Mouse (Mus musculus): ENCODE data around the gene Astl. TPM values are rescaled to one million over a fixed set of nuclear protein-coding genes. Genes with fewer than 3 reads are reported as not detected.

Gene Astl
- polyA plus RNA-seq, 1 experiment from 2014 or later, result not detected

- no peaks in the 10 kb centered on the region for H3K27me3 ChIP-seq
- ChIA-PET POLR2A (no interaction called here), CTCF (interaction anchor here (1.2 to 1.4 kb wide), 2 partner anchors 12 to 18 kb away, joined by 3 to 5 read pairs; partner anchors contain the start of gene Adra2b)
- DNase-seq (ENCODE audit: low read depth, low spot score) (no peak), ATAC-seq (no peak)
- in situ Hi-C loops (cut with MboI; ENCODE audit: low pct_unique_long_range_greater_than_20kb), result no loop called here
- no peak for TF ChIP-seq CTCF (IDR thresholded peaks at IDR 0.05)
Observed at GRCm38 (mm10) chr2:127375087-127375486, 36.6 kb downstream of the Astl start.

- no peak for TF ChIP-seq CTCF (IDR thresholded peaks at IDR 0.05)
- ChIA-PET POLR2A (no interaction called here), CTCF (interaction anchor here (0.8 to 1.2 kb wide), 3 partner anchors 8 to 24 kb away, joined by 3 to 5 read pairs (median 3); partner anchors contain the start of gene Adra2b)
- DNase-seq (ENCODE audit: low read depth, low spot score) (no peak), ATAC-seq (no peak)
- in situ Hi-C loops (cut with MboI; ENCODE audit: low pct_unique_long_range_greater_than_20kb), result no loop called here
- H3K27me3 ChIP-seq, result no peaks in the 10 kb centered on the region
Observed at GRCm38 (mm10) chr2:127375759-127376341, 37.4 kb downstream of the Astl start.

DNA sequence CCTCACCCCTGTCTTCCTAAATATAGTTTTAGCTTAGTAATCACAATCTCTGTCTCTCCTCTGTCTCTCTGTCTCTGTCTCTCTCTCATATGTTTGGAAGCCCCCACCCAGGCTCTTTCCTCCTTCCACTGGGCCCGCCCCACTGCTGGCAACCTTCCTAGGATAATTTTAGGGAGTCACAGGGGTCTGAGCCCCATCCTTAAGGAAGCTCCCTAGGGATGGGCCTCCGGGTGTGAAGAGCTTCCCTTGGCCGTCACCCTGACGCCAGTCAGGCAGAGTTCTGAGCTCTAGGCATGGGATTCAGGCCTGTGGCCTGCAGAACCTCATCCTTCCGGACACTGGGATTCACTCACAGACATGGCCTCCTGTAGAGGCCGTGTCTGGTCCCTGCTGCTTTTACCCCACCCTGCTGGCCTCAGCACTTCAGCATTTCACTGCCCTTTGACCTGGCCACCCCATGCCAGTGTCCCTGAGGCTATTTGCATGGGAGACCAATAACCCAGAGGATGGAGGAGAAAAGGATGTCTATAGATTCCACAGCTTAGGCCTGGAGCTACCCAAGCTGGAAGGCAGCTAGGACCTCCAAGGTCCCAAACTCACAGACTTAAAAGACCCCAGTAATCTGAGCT lies 38.1 kb downstream of the Astl start:
- CTCF ChIA-PET, result interaction anchor here (0.8 to 1.2 kb wide), 3 partner anchors 9 to 23 kb away, joined by 3 to 5 read pairs (median 3); partner anchors contain the start of gene Adra2b
- in situ Hi-C loops (cut with MboI; ENCODE audit: low pct_unique_long_range_greater_than_20kb), result no loop called here
- no peak for ATAC-seq

GRCm38 (mm10) chr2:127377942-127378610 lies 39.6 kb downstream of the Astl start:
- no peak for DNase-seq (ENCODE audit: low read depth, low spot score)
- in situ Hi-C loops (cut with MboI; ENCODE audit: low pct_unique_long_range_greater_than_20kb), result no loop called here

More for the DNA sequence above, 38.1 kb downstream of the Astl start:
- H3K27me3 ChIP-seq, result no peaks in the 10 kb centered on the region
- no peak for TF ChIP-seq CTCF (IDR thresholded peaks at IDR 0.05)
- POLR2A ChIA-PET, result interaction anchor here (0.6 kb wide), 1 partner anchor 9 kb away, joined by 3 read pairs; no protein-coding TSS in a partner anchor
- DNase-seq (ENCODE audit: low read depth, low spot score), result no peak

DNA sequence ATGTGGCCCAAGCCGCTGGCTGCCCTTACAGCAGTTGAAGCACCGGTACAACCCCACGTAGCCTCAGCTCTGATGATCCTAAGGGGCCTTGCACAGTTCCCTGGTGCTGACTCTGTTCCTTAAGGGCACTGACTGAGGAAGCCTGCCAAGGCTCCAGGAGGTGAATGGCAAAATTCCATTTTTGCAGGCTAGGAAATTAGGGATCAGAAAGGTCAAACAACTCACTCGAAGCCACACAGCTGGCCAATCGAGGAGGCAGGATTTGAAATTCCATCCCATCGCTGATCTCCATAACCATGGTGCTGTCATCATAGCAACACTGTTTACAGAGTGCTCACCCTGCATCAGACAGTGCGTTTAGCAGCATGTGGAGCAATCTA lies 40.2 kb downstream of the Astl start:
- DNase-seq (ENCODE audit: low read depth, low spot score) (peak; percentile 22), ATAC-seq (no peak)
- in situ Hi-C loops (cut with MboI; ENCODE audit: low pct_unique_long_range_greater_than_20kb), result no loop called here
- no peak for TF ChIP-seq CTCF (IDR thresholded peaks at IDR 0.05)
- H3K27me3 ChIP-seq, result no peaks in the 10 kb centered on the region
- ChIA-PET POLR2A (no interaction called here), CTCF (no interaction called here)

More at GRCm38 (mm10) chr2:127377942-127378610, 39.6 kb downstream of the Astl start:
- no peak for TF ChIP-seq CTCF (IDR thresholded peaks at IDR 0.05)
- POLR2A ChIA-PET, result no interaction called here
- no peaks in the 10 kb centered on the region for H3K27me3 ChIP-seq
- CTCF ChIA-PET, result interaction anchor here (0.8 kb wide), 1 partner anchor 15 kb away, joined by 4 read pairs; the partner anchor contains the start of gene Adra2b
- no peak for ATAC-seq

- no peaks in the 10 kb centered on the region for H3K27me3 ChIP-seq
- DNase-seq (ENCODE audit: low read depth, low spot score) (no peak), ATAC-seq (no peak)
- CTCF ChIA-PET, result no interaction called here
- POLR2A ChIA-PET, result no interaction called here
- in situ Hi-C loops (cut with MboI; ENCODE audit: low pct_unique_long_range_greater_than_20kb), result no loop called here
- no peak for TF ChIP-seq CTCF (IDR thresholded peaks at IDR 0.05)
Observed at GRCm38 (mm10) chr2:127379250-127379649, 40.8 kb downstream of the Astl start.

DNA sequence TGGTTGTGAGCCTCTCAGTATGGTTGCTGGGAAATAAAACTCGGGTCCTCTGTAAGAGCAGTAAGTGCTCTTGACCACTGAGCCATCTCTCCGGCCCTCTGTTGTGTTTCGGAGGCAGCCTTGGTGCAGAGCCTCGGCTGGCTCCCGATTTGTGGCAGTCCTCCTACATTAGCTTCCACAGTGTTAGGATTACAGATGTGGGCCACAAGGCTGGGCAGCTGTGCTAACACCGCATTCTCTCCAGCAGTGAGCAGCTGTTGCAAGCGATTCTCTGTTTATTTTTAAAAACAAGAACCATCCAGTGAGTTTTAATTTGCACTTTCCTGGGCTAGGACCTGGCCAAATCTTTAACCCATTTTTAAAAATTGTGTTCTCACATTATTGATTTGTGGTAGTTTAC lies 45.4 kb downstream of the Astl start:
- no peaks in the 10 kb centered on the region for H3K27me3 ChIP-seq
- in situ Hi-C loops (cut with MboI; ENCODE audit: low pct_unique_long_range_greater_than_20kb), result no loop called here
- ChIA-PET CTCF (no interaction called here), POLR2A (no interaction called here)
- no peak for DNase-seq (ENCODE audit: low read depth, low spot score)
- TF ChIP-seq CTCF (IDR thresholded peaks at IDR 0.05), result no peak
- no peak for ATAC-seq

DNA sequence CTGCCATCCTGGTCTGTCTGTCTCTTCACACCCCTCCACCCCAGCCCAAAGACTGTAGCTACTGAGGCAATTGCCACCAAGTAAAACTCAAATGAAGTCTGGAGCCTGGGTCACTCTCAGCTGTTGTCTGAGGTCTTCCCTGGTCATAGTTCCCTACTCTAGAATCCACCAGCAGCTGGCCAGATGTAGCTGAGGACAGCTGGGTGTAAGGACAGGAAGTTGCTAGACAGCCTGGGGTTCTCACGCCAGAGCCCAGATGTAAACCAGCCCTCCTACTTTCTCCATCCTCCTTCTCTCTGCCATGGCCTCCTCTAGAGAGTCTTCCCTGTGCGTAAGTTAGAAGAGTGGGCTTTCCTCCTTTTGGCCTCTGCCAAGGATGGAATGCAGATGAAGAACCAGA lies 49.1 kb downstream of the Astl start:
- no peak for TF ChIP-seq CTCF (IDR thresholded peaks at IDR 0.05)

DNA sequence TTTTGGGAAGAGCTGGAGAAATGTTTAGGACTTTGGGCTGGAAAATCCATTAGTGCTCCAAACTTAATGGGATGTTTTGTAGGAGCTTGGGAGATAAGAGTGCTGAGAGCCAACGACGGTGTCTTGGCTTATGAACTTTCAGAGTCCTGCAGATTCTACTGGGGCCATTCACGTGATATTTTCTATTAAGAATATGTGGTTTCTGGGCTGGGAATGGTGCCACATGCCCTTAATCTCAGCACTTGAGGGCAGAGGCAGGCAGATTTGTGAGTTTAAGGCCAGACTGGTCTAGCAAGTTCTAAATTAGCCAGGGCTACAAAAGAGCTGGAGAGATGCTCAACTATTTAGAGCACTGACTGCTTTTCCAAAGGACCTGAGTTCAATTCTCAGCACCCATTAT lies 51.9 kb downstream of the Astl start:
- TF ChIP-seq CTCF (IDR thresholded peaks at IDR 0.05), result no peak
- peaks cover 4% of the 10 kb centered on the region for H3K27me3 ChIP-seq
- ChIA-PET POLR2A (interaction anchor here (0.9 kb wide), 1 partner anchor 19 kb away, joined by 3 read pairs; no protein-coding TSS in a partner anchor), CTCF (interaction anchor here (1.1 kb wide), 1 partner anchor 28 kb away, joined by 3 read pairs; no protein-coding TSS in a partner anchor)
- in situ Hi-C loops (cut with MboI; ENCODE audit: low pct_unique_long_range_greater_than_20kb), result no loop called here
- no peak for ATAC-seq
- DNase-seq (ENCODE audit: low read depth, low spot score), result no peak

More for the DNA sequence above, 49.1 kb downstream of the Astl start:
- H3K27me3 ChIP-seq, result peaks cover 4% of the 10 kb centered on the region
- no peak for ATAC-seq
- DNase-seq (ENCODE audit: low read depth, low spot score), result no peak
- in situ Hi-C loops (cut with MboI; ENCODE audit: low pct_unique_long_range_greater_than_20kb), result no loop called here
- ChIA-PET CTCF (no interaction called here), POLR2A (no interaction called here)

DNA sequence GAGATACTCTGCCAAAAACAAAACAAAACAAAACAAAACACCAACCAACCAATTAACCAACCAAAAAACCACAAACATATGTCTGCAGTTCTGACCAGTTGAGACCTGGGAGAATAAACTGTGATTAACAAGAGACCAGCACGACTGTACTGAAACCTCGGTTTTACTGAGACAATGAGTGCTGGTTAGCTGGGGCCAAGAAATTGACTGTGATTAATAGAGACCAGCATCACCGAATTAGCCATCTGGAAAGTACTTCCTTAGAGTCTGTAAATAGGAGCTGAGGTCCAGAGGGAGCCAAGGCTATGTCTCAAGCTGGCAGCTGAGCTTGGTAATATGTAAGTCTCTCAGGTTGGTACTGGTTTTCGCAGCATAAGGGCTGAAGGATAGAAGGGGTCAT lies 52.4 kb downstream of the Astl start:
- ATAC-seq (no peak), DNase-seq (ENCODE audit: low read depth, low spot score) (no peak)
- peaks cover 4% of the 10 kb centered on the region for H3K27me3 ChIP-seq
- TF ChIP-seq CTCF (IDR thresholded peaks at IDR 0.05), result no peak
- in situ Hi-C loops (cut with MboI; ENCODE audit: low pct_unique_long_range_greater_than_20kb), result no loop called here
- POLR2A ChIA-PET, result interaction anchor here (0.9 kb wide), 1 partner anchor 19 kb away, joined by 3 read pairs; no protein-coding TSS in a partner anchor
- CTCF ChIA-PET, result interaction anchor here (1.1 kb wide), 1 partner anchor 27 kb away, joined by 3 read pairs; no protein-coding TSS in a partner anchor
